Mouse (Mus musculus): Measurements from ENCODE around the gene Gm47791.

DNA sequence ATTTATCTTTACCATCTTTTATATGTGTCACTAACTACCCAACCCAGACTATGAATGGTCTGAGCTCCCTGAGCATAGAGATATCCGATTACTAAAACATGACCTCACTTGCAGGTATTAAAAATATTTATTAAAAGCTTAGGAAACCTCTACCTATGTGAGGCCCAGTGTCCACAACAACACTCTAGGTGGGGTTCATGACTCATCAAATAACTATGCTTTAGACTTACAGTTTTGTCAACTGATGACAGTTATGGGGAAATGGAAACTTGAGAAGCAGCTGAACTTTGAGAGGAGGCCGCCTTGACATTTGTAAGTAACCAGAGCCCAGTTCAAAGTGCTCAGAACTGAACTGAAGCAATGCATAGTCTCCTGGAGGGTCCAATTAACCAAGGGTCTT lies 24.2 kb upstream of the Gm47791 start:
- TF ChIP-seq TCF12 (IDR thresholded peaks at IDR 0.05; ENCODE audit: insufficient read depth, poor library complexity, severe bottlenecking) (no peak), USF1 (IDR thresholded peaks at IDR 0.05; ENCODE audit: low read depth) (no peak), MAX (IDR thresholded peaks at IDR 0.05; ENCODE audit: low read depth) (no peak), POLR2A (IDR thresholded peaks at IDR 0.05; ENCODE audit: insufficient read length, low read depth) (no peak), CEBPB (IDR thresholded peaks at IDR 0.05; ENCODE audit: insufficient read depth, poor library complexity, severe bottlenecking) (no peak), MYOG (IDR thresholded peaks at IDR 0.05; ENCODE audit: control insufficient read depth in 1 of 3, insufficient read depth in 1 of 3, insufficient read length in 2 of 3, low read depth in 2 of 3) (no peak)
